Mouse (Mus musculus): ENCODE results near the gene P4htm.
A peak's percentile ranks its signal among the peaks of the same experiment; 100 is the strongest.

Gene P4htm

DNA sequence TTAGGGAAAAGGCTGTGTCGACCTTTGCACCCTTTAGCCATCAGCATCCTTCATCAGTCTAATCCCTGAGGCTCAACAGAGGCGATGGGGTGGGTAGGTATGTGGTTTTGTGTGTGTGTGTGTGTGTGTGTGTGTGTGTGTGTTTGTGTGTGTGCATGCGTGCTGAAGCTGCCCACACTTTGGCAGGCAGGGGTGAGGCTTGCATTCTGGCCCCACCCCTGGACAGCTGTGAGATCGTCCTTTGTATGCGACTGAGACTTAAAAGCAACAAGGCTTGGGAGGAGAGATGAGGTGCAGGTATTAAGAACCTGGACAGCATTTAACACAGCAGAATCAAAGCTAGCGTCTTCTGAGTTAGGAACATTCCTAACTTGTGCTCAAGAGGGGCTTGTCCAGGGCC lies 20.4 kb downstream of the P4htm start:
- DNase-seq = no peak

DNA sequence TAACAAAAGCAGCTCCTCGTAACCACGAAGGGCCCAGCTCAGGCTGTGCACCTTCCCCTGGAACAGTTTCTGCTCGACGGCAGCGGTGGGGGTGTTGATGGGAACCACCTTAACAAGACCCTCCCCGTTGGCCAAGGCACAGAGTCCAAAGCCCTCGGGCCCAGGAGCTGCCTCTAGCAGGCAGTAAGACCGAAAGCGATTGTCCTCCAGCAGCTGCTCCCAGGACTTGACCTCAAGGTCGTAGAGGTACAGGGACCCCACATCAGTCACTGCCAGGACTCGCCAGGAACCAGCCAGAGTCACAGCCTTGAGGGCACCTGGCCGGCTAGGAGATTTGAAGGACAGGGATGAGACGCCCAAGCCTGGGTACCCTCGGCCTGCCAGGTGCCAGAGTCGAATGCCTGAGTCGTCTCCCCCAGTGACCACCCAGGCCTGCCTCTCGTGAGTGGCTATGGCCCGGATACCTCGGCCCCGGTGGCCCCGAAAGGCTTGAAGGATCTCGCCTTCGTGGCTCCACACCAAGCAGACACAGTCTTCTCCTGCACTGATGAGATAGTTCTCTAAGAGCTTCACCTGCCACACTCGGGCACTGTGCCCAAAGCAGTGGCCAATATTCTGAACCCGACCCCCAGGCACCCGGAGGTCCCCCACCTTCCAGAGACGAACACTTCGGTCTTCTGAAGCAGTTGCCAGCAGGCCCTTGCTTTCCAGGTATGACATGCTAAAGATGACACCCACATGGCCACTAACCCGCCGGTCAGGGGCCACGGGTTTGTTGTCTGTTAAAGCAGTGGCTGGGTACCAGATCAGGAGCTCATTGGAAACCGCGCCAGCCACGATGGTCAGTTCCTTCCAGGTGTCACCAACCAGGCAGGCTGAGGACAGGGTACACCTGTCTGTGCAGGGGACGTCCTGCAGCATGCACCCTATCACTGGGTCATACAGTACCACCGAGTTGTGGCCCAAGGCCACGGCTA lies 21.9 kb downstream of the P4htm start:
- DNase-seq = no peak

DNA sequence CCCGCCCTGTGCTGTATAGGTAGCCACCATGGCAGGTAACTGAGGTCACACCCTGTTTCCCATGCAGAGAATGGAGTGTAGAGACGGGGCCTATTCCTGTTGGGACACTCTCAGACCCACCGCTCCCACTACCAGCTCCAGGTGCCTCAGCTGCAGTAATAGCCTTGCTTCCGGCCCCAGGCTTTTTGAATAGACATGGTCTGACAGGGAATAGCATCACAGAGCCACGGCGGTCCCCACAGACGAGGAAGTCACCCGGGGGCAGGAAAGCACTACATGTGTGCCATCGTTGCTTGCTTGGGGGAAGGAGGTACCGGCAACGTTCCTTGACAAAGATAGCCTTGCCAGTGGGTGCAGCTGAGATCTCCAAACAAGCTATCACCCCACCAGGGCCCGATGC lies 22.5 kb downstream of the P4htm start:
- no peak for DNase-seq

DNA sequence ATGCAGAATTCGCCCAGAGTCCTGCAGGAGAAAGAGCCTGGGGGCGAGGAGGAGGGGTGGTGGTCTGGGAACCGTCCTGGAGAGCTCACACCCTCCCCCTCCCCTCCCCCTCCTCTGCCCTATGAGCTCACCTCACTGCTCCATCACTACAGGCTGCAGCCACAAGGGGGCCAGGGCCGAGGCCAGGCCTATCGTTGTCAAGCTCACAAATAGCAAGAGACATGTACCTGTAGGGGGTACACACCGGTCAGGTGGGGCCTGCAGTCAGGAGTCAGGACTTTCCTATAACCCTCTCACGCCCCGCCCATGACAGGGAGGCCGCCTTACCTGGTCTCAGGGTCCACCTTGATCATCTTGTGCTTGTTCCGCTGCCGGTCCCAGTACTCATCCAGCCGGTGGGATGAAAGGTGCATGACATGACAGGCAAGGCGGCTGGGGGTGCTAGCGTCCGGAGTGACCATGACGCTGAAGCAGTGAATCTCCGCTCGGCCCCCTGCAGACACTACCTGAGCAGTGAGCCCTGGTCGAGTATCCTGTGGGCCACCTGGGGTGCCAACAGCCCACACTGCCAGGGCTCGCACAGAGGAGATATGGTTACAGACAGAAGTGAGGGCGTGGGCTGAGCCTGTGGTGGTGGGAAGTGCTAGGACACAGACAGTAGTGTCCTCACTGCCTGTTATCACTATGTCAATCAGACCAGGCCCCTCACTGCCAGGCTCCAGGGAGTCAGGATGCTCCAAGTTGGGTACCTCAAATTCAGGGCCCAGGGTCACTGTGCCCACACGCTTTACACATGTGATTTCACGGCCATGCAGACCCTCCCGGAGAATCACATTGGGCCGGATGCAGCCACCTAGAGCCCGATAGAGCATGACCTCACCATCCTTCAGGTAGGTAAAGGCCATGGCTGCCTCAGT lies 23.4 kb downstream of the P4htm start:
- DNase-seq = peak; percentile 86 to 92

GRCm38 (mm10) chr9:108572321-108572720 lies 25.1 kb downstream of the P4htm start:
- no peak for DNase-seq

DNA sequence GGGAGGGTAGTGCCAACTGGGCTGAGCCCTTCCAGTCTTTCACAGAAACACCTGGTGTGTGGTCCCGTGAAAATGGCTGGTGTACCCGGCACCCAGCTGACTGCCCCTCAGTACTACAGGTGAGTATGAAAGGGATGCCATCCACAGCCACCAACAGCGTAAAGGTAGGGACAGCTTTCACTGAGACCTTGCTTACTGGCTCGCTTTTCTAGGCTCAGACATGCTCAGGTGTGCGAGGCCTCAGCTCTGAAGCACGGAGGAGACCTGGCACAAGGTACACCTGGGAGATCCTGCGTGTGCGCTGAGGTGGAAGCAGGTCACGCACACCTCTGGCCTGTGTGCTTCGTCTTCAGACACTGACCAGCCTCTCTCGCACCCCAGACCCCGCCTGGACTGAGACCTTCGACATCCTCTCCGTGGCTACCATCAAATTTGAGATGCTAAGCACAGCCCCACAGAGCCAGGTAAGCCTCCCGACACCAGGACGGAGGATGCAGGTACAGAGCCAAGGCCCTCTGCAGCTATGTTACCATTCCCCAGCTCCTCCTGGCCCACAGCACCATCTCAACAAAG lies 26.0 kb downstream of the P4htm start:
- DNase-seq = no peak

DNA sequence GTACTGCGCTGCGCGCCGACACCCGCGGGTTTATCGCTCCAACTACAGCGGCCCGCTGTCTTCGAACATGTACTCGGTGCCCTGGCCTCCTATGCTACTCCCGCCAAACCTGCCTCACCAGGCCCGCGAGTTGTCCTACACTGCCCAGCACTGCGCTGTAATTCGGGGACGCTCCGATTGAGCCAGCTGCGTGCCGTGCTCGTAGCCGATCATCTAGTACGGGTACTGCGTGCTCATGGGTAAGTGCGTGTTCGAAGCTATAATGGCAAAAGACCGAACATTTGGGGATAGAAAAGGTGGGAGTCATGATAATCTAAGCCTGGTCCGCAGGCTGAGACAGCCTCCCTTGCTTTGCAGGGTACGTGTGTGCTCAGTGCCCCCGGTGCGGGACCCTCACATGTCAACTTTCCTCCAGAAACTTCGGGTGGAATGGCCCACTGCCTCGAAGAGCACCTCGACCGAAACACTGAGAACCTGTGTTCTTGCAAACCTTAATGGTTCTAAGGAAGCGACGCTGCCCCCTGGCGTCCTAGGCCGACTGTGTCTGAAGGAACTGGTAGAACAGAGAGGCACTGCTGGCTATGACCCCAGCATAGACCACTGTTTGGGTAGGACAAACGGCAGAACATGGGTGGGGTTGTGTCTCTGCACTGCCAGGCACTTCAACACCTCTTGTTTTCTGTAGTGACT lies 27.1 kb downstream of the P4htm start:
- peak; percentile 93 to 95 for DNase-seq

DNA sequence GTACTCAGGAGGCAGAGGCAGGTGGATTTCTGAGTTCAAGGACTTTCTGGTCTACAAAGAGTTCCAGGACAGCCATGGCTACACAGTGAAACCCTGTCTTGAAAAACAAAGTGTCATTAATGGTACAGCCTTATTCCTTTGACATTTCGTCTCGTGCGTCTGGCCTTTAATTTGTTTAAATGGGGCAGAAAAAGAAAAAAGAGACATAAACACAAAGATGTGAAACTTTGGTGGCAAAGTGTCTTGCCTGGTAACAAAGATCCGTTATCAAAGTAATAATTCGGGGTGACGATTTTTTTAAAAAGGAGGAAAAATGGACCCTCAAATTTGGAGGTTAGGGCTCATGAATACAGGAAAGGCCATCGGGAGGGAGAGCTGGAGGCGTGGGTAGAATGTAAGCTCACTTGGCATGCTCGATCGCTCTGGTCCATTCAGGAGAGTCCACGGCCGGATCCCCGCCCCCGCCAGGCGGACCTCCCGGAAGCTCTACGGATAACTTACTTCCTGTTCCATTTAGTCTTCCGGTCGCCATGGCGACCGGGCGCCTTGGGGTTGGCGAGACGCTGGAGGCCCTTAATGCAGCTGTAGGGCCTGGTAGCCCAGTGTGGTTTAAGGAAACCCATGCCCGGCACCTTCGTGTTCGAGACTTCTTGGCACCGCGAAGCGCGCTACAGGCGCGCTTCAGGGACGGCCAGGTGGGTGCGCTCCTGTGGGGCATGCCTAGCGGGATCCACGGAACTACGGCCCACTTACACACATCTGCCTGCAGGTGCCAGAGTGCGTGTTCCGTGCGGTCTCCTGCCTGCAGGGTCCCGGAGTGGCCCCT lies 27.9 kb downstream of the P4htm start, which contains the start of gene Dalrd3:
Gene Dalrd3 (plus strand): TSS at position 506 of the 826 bp plus-strand sequence.
- DNase-seq = peak; percentile 94 to 97

GRCm38 (mm10) chr9:108568511-108568921 lies 29.0 kb downstream of the P4htm start:
- no peak for DNase-seq

DNA sequence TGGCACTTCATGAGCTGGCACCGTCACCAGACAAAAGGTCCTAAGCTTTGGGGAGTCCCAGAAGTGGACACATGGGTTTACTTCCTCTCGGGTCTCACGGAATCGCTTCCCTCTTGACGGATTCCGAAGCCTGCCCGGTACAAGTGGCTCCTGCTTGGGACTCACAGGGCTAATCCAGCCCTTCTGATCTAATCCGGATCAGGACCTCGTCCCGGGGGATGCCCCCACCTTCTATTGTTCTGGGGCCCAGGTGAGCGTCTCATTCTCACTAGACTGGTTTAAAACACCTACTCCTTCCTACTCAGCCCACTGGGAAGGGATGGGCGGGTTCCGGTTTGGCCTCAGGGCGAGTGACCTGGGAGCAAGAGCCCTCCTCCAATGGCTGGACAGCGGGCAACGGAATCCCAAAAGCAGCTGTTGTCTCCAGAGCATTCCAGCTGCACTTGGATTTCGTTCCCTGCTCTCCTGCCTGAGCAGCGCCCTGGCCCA lies 29.5 kb downstream of the P4htm start:
- peak in 1 of 2 experiments; percentile 47 for DNase-seq

DNA sequence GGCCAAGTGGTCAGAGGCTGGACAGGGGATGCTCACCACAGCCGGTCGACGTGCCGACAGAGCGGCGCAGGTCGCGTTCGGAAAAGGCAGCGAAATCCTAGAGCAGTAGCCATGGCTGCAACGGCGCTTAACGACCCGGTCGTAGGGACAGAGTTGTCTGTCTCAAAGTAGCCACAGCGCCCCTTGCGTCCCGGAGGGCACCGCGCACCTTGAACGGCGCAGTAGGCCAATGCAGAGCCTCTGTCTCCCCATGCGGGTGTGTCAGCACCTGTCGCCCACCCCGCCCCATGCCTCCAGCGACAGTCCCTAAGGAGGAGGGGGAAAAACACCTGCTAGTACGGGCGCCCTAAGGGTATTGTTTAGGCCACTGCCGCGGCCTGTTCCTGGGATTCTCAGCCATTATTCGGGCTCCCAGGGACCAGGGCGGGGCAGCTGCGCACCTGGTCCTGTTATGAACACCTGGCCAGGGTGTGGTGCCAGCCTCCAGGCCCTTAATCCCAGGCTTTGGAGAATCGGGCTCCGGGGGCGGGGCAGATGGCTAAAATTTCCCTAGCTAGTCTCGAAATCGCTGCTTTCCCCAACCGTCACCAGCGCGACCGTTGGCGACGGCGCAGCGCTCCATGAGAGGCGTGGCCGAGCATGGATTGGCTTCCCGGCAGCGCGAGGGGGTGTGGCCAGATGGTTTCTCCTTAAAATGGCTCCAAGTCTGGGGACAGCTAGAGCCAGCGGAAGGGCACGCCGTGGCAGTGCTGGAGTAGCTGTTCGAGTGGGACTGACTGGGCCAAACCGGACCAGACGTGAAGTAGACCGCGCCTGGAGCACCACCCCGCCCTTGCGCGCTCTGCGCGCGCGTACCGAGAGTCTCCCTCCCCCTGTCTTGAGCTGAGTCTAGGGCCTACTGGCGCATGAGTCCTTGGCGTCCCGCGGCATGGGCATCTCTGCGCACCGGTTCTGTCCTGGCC lies 30.4 kb downstream of the P4htm start, which contains the start of gene Ndufaf3:
Gene Ndufaf3 (minus strand): TSS at position 620 of the 962 bp plus-strand sequence.
- peak; percentile 98 for DNase-seq

DNA sequence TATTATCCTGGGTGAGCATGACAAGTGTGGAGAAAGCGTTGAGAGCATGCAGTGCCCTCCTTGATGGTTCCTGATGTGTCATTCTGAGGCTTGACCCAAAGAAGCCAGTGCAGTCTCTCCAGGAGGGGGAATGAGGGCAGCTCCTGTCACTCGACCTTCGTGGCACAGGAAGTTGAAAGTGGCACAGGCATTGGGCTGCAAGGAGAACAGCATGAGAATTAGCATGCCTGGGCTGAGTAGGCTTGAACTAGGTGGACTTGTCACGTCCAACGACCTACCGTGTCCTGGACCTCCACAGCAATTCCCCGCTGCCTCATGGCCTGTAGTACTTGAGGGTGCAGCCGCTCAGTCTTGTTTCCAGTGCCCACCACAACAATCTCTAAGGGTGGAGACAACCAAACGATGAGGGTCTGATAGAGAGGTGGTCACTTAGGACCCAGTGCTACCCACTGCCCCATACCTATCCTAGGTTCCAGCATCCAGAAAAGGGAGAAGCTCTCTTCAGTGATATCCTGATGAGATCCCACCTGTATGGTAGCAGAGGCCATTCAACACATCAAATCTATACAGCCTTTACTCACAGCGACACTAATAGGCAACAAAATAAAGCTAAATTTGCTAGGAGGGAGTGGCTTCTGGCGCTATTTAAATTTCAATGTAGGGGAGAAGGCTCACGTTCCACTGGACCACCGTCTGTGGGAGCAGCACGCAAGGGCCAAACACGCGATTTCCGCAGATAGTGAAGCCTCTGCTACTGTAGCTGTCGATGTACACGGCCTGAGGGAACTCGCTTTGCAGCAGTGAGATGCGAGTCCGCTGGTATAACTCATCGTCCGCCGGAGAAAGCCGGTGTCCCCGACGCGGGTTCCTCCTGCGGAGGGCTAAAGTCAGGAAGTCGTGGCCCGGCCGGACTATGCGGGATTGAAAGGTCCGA lies 31.3 kb downstream of the P4htm start:
- peak in 1 of 2 experiments; percentile 51 for DNase-seq

DNA sequence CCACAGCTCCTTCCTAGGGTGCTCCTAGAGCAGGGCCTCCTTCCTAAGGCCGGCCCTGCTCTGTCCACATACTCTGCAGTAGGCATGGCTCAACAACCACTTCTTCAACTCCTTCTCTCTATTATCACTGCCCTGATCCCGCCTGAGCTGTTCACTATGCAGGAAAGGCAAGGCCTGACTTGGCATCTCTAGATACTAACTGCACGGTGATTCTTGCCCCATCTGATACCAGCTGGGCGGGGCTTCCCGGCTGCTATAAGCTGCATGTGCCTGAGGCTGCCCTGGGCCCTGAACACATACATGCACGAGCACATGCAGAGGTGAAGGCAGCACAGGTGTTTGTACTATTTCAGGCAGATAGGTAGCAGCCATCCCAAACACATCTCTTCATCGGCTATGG lies 33.3 kb downstream of the P4htm start:
- no peak for DNase-seq

DNA sequence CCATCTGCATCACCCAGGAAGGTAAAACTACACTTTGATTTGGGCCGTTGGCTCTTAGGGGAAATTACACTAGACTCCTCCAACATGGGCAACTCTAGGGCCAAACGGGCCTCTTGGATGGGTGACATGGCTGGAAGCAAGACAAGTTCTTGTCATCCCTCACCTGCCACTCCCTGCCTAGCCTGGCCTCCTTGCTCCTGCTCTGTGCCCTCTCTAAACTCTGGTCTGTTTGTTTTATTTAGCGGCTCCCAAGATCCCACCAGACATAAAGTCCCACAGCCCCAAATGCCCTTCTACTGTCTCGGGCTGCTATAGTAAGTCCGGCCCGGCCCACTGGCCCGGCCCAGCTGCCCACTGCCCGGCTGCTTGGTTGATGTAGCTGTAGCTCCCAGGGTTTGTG lies 33.8 kb downstream of the P4htm start:
- DNase-seq = no peak

DNA sequence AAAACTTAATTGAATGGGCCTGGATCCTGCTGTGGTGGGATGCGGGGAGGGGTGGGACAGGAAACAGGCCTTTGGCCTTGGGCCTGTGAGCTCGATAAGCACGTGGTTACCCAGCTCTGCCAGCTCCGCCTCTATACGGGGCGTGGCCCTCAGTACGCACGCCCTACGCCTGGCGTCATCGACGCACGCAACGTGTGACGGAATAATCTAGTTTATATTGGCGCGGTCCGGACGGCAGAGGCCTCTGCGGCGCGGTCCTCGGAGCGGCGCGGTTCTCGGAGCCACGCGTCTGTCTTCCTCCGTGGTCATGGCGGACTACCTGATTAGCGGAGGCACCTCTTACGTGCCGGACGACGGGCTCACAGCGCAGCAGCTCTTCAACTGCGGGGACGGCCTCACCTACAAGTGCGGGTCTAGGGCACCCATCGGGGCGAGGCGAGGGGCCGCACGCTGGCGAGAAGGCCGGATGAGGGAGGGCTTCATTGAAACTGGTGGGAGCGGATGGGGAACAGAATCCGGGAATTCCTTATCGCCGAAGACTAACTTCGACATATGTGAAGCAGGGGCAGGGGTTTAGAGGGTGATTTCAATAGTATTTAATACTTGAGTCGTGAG lies 37.1 kb downstream of the P4htm start, which contains the start of gene Impdh2:
Gene Impdh2 (plus strand): TSS at position 60 of the 615 bp plus-strand sequence.
- peak; percentile 97 to 98 for DNase-seq

DNA sequence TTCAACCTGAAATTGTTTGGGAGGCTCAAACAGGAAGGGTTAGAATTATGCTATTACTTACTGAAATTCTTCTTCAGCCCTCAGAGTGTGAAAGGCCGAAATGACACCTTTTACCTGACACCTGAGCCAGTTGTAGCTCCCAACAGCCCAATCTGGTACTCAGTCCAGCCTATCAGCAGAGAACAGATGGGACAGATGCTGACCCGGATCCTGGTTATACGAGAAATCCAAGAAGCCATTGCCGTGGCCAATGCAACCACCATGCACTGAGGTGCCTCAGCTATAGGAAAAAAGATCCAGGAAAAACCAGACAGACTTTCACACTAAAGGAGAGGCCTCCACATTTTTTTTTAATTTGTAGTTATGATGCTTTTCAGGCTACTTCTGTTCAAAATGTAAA lies 38.3 kb downstream of the P4htm start:
- DNase-seq = no peak

DNA sequence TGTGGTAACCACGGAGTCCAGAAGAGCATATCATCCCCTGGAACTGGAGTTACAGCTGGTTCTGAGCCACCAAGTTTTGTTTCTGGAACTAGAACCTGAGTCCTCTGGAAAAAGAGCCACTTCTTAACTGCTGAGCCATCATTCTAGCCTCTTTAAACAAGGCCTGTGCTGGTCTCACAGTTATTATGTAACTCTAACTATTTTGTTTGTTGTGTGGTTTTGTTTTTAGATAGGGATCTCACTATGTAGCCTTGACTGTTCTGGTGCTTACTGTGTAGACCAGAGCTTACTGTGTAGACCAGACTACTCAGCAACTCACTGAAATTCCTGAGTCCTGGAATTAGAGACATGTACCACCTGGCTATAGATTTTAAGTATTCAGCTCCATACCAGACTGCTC lies 50.6 kb downstream of the P4htm start:
- no peak for DNase-seq

GRCm38 (mm10) chr9:108545986-108546385 lies 51.5 kb downstream of the P4htm start:
- no peak for DNase-seq
